Mouse (Mus musculus): Measurements from ENCODE around the gene Ppp1r36. TPM values are rescaled to one million over a fixed set of nuclear protein-coding genes. Genes with fewer than 3 reads are reported as not detected.

Gene Ppp1r36
- polyA plus RNA-seq, 1 experiment from 2014 or later = 0.77 TPM

DNA sequence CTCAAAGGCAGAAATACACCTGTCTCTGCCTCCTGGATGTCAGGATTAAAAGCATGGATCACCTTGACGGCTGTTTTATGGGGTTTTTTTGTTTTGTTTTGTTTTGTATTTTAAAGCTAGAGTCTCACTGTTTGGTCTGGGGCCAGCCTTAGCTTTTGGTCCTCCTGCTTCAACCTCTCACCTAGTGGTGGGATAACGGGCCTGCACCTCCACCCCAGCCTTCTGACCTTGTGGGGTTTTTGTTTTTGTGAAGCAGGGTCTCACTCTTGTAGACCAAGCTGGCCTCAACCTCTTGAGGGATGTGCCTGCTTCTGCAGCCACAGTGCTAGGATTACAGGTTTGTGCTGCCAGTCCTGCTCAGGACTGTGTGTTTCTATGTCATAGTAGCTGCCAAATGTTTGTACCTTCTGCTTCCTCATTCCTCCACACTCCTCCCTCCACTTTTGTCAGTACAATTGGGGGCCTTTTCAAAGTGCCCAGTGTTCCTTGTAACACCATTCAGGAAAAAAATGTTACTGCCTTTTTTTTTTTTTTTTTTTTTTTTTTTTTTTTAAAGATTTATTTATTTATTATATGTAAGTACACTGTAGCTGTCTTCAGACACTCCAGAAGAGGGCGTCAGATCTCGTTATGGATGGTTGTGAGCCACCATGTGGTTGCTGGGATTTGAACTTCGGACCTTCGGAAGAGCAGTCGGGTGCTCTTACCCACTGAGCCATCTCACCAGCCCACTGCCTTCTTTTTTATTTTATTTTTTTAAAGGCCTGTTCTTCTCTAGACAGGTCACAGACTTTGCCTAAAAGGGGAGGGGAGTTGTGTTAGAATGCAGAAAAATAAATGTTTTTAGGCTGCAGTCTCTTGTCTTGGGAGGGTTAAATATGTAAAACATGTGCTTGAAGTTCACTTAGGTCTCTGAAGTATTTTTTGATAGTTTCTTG is 44.2 kb upstream of the Ppp1r36 start:
- Histone ChIP-seq H3K4me3 (ENCODE audit: low read depth, low read length) (no peak overlapping the region), H3K4me2 (ENCODE audit: low read length) (no peak overlapping the region), H3K27me3 (replicated peaks; ENCODE audit: control insufficient read depth, insufficient read depth, low read length) (no peaks in the 10 kb centered on the region), H3K9ac (ENCODE audit: low read length) (no peak overlapping the region), H3K36me3 (ENCODE audit: control insufficient read depth, insufficient read depth, low read length) (no peaks in the 10 kb centered on the region), H3K27ac (ENCODE audit: low read depth, low read length) (no peak overlapping the region), H3K4me1 (ENCODE audit: control insufficient read depth, insufficient read depth, low read length) (peaks cover 14% of the 10 kb centered on the region), H3K9me3 (replicated peaks; ENCODE audit: control insufficient read depth, low read length) (no peaks in the 10 kb centered on the region)
- 74% methylated on average over 5 of the region's 7 CpGs for WGBS
- ATAC-seq (no peak), DNase-seq (ENCODE audit: low spot score) (no peak)

DNA sequence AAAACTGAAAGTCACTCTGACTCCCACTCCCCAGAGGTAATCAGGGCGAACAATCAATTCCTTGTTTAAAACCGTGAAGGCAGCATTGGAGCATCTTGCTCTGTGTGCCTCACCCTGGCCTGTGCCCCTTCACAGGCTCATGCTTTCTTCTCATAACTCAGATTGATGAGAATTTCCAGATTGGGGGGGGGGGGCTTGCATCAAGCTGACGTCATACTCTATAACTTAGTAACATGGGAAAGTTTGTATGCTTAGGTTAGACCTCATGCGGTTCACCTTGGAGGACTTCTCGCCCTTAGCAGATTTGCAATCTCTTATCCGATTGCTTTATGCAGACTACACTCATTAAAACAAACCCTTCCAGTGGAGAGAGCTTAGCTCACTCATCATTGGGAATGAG is 43.3 kb upstream of the Ppp1r36 start:
- H3K4me3 ChIP-seq (ENCODE audit: low read depth, low read length) = no peak overlapping the region

DNA sequence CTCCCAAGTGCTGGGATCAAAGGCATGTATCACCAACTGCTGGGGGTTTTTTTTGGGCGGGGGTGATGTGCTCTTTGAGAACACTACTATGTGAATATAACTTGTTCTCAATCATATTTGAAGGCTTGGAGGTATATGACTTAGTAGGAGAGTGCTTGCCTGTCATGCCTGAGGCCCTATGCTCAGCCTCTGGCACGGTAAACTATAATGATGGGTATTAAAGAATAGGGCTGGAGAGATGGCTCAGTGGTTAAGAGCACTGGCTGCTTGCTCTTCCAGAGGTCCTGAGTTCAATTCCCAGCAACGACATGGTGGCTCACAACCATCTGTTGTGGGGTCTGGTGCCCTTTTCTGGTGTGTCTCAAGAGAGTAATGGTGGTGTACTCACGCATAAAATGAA is 42.4 kb upstream of the Ppp1r36 start:
- Histone ChIP-seq H3K4me3 (ENCODE audit: low read depth, low read length) (no peak overlapping the region), H3K9me3 (replicated peaks; ENCODE audit: control insufficient read depth, low read length) (no peaks in the 10 kb centered on the region), H3K4me1 (ENCODE audit: control insufficient read depth, insufficient read depth, low read length) (peaks cover 9% of the 10 kb centered on the region; the same call in 1 of the 2 replicates), H3K27ac (ENCODE audit: low read depth, low read length) (no peak overlapping the region), H3K36me3 (ENCODE audit: control insufficient read depth, insufficient read depth, low read length) (no peaks in the 10 kb centered on the region), H3K4me2 (ENCODE audit: low read length) (no peak overlapping the region), H3K9ac (ENCODE audit: low read length) (no peak overlapping the region), H3K27me3 (replicated peaks; ENCODE audit: control insufficient read depth, insufficient read depth, low read length) (no peaks in the 10 kb centered on the region)
- ATAC-seq = no peak
- DNase-seq (ENCODE audit: low spot score) = no peak
- WGBS = 89% methylated on average over 4 of the region's 4 CpGs

More for the DNA sequence above, 43.3 kb upstream of the Ppp1r36 start:
- Histone ChIP-seq H3K9ac (ENCODE audit: low read length) (no peak overlapping the region), H3K36me3 (ENCODE audit: control insufficient read depth, insufficient read depth, low read length) (no peaks in the 10 kb centered on the region), H3K27me3 (replicated peaks; ENCODE audit: control insufficient read depth, insufficient read depth, low read length) (no peaks in the 10 kb centered on the region), H3K27ac (ENCODE audit: low read depth, low read length) (no peak overlapping the region), H3K9me3 (replicated peaks; ENCODE audit: control insufficient read depth, low read length) (no peaks in the 10 kb centered on the region), H3K4me1 (ENCODE audit: control insufficient read depth, insufficient read depth, low read length) (peaks cover 9% of the 10 kb centered on the region; the same call in 1 of the 2 replicates), H3K4me2 (ENCODE audit: low read length) (no peak overlapping the region)
- DNase-seq (ENCODE audit: low spot score) (no peak), ATAC-seq (no peak)
- WGBS = 76% methylated on average over 6 of the region's 6 CpGs

DNA sequence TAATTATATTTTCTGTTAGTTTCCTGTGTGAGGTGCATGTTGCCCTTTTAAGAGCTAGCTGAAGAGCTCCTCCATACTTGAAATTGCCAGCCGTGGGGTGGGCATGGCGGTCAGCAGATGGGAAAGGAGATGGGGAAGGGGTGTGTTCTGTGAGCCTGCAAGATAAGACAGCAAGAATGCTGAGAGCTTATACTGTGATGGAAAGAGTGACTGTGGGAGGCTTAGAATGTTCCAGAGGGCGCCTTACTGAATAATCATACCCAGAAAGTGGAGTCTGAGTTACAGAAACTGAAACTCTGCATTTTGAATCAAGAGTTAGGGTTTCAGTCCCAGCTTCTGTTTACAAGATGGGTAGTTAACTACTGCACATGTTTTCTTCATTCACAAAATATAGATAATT is 41.8 kb upstream of the Ppp1r36 start:
- ATAC-seq = no peak
- no peak overlapping the region for H3K27ac ChIP-seq (ENCODE audit: low read depth, low read length)

DNA sequence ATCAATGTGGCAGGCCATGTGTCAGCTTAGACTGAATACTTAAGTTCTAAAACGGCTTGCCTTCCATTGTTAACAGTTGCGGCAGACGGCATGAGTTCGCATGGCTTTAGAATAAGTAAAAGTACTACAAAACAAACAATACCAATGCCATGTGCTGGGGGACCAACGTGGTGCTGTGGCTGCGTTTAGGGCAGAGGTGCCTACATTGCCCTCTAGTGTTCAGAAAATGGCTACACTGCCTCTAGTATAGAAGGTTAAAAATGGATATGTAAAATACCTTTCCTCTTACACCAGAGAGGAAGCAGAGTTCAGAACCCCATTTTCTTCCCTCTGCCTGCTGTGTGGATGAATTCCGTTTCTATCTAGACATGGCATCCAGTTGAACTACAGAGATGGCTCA is 40.7 kb upstream of the Ppp1r36 start:
- Histone ChIP-seq H3K36me3 (ENCODE audit: control insufficient read depth, insufficient read depth, low read length) (no peaks in the 10 kb centered on the region), H3K4me2 (ENCODE audit: low read length) (no peak overlapping the region), H3K27ac (ENCODE audit: low read depth, low read length) (no peak overlapping the region), H3K4me3 (ENCODE audit: low read depth, low read length) (no peak overlapping the region), H3K9me3 (replicated peaks; ENCODE audit: control insufficient read depth, low read length) (no peaks in the 10 kb centered on the region), H3K9ac (ENCODE audit: low read length) (no peak overlapping the region), H3K4me1 (ENCODE audit: control insufficient read depth, insufficient read depth, low read length) (peaks cover 6% of the 10 kb centered on the region; the same call in 1 of the 2 replicates), H3K27me3 (replicated peaks; ENCODE audit: control insufficient read depth, insufficient read depth, low read length) (no peaks in the 10 kb centered on the region)
- DNase-seq (ENCODE audit: low spot score) = peak; percentile 58
- WGBS = 42% methylated on average over 7 of the region's 7 CpGs
- 0 out of 2 replicates have a peak, but pooled peaks have one; percentile 47 for ATAC-seq

More for the DNA sequence above, 41.8 kb upstream of the Ppp1r36 start:
- Histone ChIP-seq H3K9me3 (replicated peaks; ENCODE audit: control insufficient read depth, low read length) (no peaks in the 10 kb centered on the region), H3K4me3 (ENCODE audit: low read depth, low read length) (no peak overlapping the region), H3K9ac (ENCODE audit: low read length) (no peak overlapping the region), H3K27me3 (replicated peaks; ENCODE audit: control insufficient read depth, insufficient read depth, low read length) (no peaks in the 10 kb centered on the region), H3K4me1 (ENCODE audit: control insufficient read depth, insufficient read depth, low read length) (peaks cover 9% of the 10 kb centered on the region; the same call in 1 of the 2 replicates), H3K36me3 (ENCODE audit: control insufficient read depth, insufficient read depth, low read length) (no peaks in the 10 kb centered on the region), H3K4me2 (ENCODE audit: low read length) (no peak overlapping the region)
- DNase-seq (ENCODE audit: low spot score) = no peak
- WGBS = 90% methylated on average over 3 of the region's 3 CpGs

DNA sequence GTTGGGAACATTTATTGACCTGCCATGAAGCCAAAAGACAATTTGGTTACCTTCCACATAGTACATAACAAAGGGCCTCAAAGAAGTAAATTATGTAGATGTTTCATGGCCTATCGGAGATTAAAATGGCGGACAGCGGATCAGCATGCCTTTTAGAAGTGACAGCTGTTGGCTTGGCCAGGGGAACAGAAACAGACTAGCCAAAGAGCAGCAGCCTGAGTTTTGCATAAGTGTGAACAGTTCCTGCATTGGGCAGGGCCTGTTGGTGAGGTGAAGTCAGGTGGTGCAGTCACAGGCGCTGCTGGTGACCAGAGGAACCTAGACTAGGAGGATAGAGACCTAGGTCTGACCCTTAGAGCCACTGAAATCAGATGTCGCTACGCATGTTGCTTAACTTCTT is 40.3 kb upstream of the Ppp1r36 start:
- no peaks in the 10 kb centered on the region for H3K36me3 ChIP-seq (ENCODE audit: control insufficient read depth, insufficient read depth, low read length)
- no peak for DNase-seq (ENCODE audit: low spot score)
- no peak for ATAC-seq

DNA sequence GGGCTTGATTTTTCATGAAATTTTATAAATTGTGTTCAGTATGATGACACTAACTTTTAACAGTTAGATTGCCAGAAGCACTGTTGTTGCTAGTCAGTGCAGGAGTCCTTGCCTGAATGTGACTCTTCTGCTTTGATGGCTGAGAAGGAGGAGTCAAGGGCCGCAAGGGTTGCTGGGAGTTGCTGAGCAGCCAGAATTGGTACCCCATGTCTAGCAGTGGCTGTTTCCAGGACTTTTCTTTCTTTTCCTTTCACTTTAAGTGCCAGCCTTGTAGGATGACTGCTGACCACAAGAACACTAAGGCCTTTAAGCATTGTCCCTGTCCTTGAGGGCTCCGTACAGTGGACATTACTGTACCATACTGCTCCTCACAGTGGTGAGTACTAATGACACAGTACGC is 39.6 kb upstream of the Ppp1r36 start:
- Histone ChIP-seq H3K4me3 (ENCODE audit: low read depth, low read length) (no peak overlapping the region), H3K4me1 (ENCODE audit: control insufficient read depth, insufficient read depth, low read length) (no peaks in the 10 kb centered on the region), H3K27ac (ENCODE audit: low read depth, low read length) (no peak overlapping the region), H3K27me3 (replicated peaks; ENCODE audit: control insufficient read depth, insufficient read depth, low read length) (no peaks in the 10 kb centered on the region), H3K9ac (ENCODE audit: low read length) (no peak overlapping the region), H3K36me3 (ENCODE audit: control insufficient read depth, insufficient read depth, low read length) (no peaks in the 10 kb centered on the region), H3K4me2 (ENCODE audit: low read length) (no peak overlapping the region), H3K9me3 (replicated peaks; ENCODE audit: control insufficient read depth, low read length) (no peaks in the 10 kb centered on the region)
- ATAC-seq (no peak), DNase-seq (ENCODE audit: low spot score) (no peak)
- 91% methylated on average over 3 of the region's 3 CpGs for WGBS

More for the DNA sequence above, 40.3 kb upstream of the Ppp1r36 start:
- WGBS = 94% methylated on average over 6 of the region's 6 CpGs
- no peaks in the 10 kb centered on the region for H3K9me3 ChIP-seq (replicated peaks; ENCODE audit: control insufficient read depth, low read length)
- no peak overlapping the region for H3K27ac ChIP-seq (ENCODE audit: low read depth, low read length)
- no peaks in the 10 kb centered on the region for H3K27me3 ChIP-seq (replicated peaks; ENCODE audit: control insufficient read depth, insufficient read depth, low read length)
- H3K9ac ChIP-seq (ENCODE audit: low read length) = no peak overlapping the region
- peaks cover 2% of the 10 kb centered on the region; the same call in 1 of the 2 replicates for H3K4me1 ChIP-seq (ENCODE audit: control insufficient read depth, insufficient read depth, low read length)
- no peak overlapping the region for H3K4me2 ChIP-seq (ENCODE audit: low read length)
- no peak overlapping the region for H3K4me3 ChIP-seq (ENCODE audit: low read depth, low read length)

DNA sequence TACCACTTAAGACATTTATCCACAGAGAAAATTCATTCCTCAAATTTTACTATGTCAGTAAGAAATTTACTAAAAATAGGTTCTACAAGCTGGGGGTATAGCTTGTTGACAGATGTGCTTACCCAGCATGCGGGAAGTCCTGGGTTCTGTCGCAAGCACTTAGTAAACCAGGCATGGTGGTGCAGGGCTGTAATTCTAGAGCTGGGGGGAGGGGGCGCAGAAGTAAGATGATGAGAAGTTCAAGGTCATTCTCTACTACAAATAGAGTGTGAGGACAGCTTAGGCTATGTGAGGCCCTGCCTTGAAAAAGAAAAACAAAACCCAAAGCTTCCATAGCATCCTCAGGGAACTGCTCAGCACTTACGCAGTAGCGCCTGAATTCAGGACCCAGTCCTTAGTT is 38.8 kb upstream of the Ppp1r36 start:
- Histone ChIP-seq H3K27ac (ENCODE audit: low read depth, low read length) (no peak overlapping the region), H3K27me3 (replicated peaks; ENCODE audit: control insufficient read depth, insufficient read depth, low read length) (no peaks in the 10 kb centered on the region), H3K9me3 (replicated peaks; ENCODE audit: control insufficient read depth, low read length) (no peaks in the 10 kb centered on the region), H3K36me3 (ENCODE audit: control insufficient read depth, insufficient read depth, low read length) (no peaks in the 10 kb centered on the region), H3K9ac (ENCODE audit: low read length) (no peak overlapping the region), H3K4me3 (ENCODE audit: low read depth, low read length) (no peak overlapping the region), H3K4me1 (ENCODE audit: control insufficient read depth, insufficient read depth, low read length) (no peaks in the 10 kb centered on the region), H3K4me2 (ENCODE audit: low read length) (no peak overlapping the region)
- no peak for DNase-seq (ENCODE audit: low spot score)
- ATAC-seq = no peak
- 97% methylated on average over 5 of the region's 5 CpGs for WGBS

DNA sequence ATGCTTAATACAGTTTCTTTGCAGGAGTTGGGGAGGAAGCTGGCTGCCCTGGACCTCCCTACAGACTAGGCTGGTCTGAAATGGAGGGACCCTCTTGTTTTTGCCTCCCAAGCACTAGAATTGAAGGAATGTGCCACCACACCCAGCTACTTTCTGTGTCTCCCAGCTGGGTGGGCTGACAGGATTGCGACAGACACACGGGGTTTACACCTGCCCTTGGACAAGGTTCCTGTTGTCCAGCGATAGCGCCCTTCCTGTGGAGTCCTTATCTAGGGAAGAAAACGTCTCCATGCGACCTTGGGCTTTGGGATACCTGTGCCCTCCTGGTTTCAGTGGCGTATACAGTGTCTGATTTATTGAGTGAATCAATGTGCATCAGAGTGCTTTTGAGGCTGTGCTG is 37.2 kb upstream of the Ppp1r36 start:
- ATAC-seq = no peak
- Histone ChIP-seq H3K27ac (ENCODE audit: low read depth, low read length) (no peak overlapping the region), H3K36me3 (ENCODE audit: control insufficient read depth, insufficient read depth, low read length) (peaks cover under 1% of the 10 kb centered on the region; the same call in 1 of the 2 replicates), H3K9ac (ENCODE audit: low read length) (no peak overlapping the region), H3K4me3 (ENCODE audit: low read depth, low read length) (no peak overlapping the region), H3K4me2 (ENCODE audit: low read length) (no peak overlapping the region), H3K9me3 (replicated peaks; ENCODE audit: control insufficient read depth, low read length) (no peaks in the 10 kb centered on the region), H3K4me1 (ENCODE audit: control insufficient read depth, insufficient read depth, low read length) (no peaks in the 10 kb centered on the region), H3K27me3 (replicated peaks; ENCODE audit: control insufficient read depth, insufficient read depth, low read length) (no peaks in the 10 kb centered on the region)
- no peak for DNase-seq (ENCODE audit: low spot score)
- WGBS = 94% methylated on average over 7 of the region's 7 CpGs
